Mouse (Mus musculus) lung, postnatal 0 days (tissue): ENCODE data around the gene Med27.

ENCODE experiments used
- CTCF ChIP-seq: IDR thresholded peaks from 2 replicates; pipeline ENCODE4 v1.5.1; 2016; ENCODE audit warnings: antibody characterized with exemption, mild to moderate bottlenecking
- EP300 ChIP-seq: IDR thresholded peaks from 2 replicates; pipeline ENCODE4 v1.6.1; 2016; ENCODE audit warnings: antibody characterized with exemption, mild to moderate bottlenecking, control low read depth

GRCm38 (mm10) chr2:29400812-29401211 lies 54.2 kb downstream of the Med27 start:
- TF ChIP-seq CTCF = no peak
- TF ChIP-seq EP300 = no peak
